Mouse (Mus musculus): ENCODE results near the gene Smyd1. TPM values are rescaled to one million over a fixed set of nuclear protein-coding genes. Genes with fewer than 3 reads are reported as not detected.
A peak's percentile ranks its signal among the peaks of the same experiment; 100 is the strongest.
"Not testable (repeated sequence)": the region's sequence is repeated elsewhere in the genome, so short reads cannot be mapped to it uniquely, and the experiment has no call there.

The Smyd1 gene
- polyA plus RNA-seq, 1 experiment from 2014 or later: 5.3 TPM

DNA sequence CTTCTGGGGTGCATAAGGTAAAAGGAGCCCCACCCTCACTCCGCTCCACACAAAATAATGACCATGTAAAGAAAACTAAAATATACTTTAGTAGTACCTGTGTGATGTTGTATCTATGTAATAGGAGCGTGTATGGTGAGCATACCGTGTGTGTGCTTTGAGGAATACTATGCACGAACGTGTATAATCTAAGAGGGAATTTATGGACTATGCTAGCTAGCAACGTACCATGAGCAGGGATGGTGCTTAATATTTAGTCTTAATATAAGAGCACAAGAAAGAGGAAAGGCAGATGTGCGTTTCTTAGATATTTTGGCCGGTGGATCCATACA lies 51.0 kb downstream of the Smyd1 start:
- H3K27ac ChIP-seq (ENCODE audit: low read length): peak overlapping the region; percentile 83
- peak overlapping the region; percentile 56 for H3K4me3 ChIP-seq (replicated peaks; ENCODE audit: low read length)
- 2% methylated on average over 8 of the region's 8 CpGs for WGBS
- H3K9me3 ChIP-seq (replicated peaks; ENCODE audit: control insufficient read depth, low read length): no peaks in the 10 kb centered on the region
- ATAC-seq (ENCODE audit: insufficient read depth, low FRiP score): 0 out of 2 replicates have a peak, but pooled peaks have one; percentile 25
- H3K9ac ChIP-seq (ENCODE audit: low read length): peak overlapping the region; percentile 33
- H3K4me1 ChIP-seq (ENCODE audit: control insufficient read depth, insufficient read depth, low read length): peaks cover 10% of the 10 kb centered on the region; the same call in 1 of the 2 replicates
- H3K36me3 ChIP-seq (ENCODE audit: control insufficient read depth, insufficient read depth, low read length): no peaks in the 10 kb centered on the region
- H3K27me3 ChIP-seq (ENCODE audit: control insufficient read depth, insufficient read depth, low read length): no peaks in the 10 kb centered on the region
- H3K4me2 ChIP-seq (ENCODE audit: low read depth, low read length): peak overlapping the region; percentile 77

DNA sequence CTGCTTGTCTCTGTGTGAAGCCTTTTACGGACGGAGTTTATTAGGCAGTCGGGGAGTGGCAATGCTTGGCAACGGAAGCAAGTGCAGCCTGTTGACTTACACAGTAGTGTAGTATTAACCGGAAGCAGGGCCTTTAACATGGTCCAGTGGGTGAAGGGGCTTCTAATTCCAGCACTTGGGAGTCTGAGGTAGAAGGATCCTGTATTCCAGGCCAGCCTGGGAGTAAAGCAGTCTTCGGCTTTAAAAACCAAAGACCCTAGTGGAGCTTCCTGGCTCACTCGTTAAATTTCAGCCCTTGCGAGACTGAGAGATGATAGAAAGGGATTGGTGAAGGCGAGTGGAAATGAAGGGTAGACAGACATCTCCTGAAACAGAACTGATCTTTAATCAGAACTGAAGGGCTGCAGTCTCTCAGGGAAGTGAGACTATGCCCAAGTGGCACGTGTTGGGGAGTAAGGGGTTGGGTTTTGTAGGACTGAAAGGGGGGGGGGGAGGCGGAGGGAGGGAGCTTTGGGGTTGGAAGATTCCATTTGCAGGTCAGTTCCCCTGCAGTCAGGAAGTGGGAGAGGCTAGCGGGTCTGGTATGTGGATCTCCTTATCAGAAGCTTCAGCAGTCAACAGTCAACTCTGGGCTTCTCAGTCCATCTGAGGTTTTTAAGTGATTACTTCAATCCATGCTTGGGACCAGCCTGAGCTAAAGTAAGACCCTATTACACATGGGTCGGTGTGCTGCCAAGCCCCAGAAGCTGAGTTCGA lies 51.6 kb downstream of the Smyd1 start:
- peak overlapping the region; percentile 56 for H3K4me3 ChIP-seq (replicated peaks; ENCODE audit: low read length)
- WGBS: 21% methylated on average over 13 of the region's 14 CpGs
- H3K4me1 ChIP-seq (ENCODE audit: control insufficient read depth, insufficient read depth, low read length): peaks cover 10% of the 10 kb centered on the region; the same call in 1 of the 2 replicates
- peak; percentile 6; the same call in 1 of the 2 replicates for ATAC-seq (ENCODE audit: insufficient read depth, low FRiP score)
- no peaks in the 10 kb centered on the region for H3K36me3 ChIP-seq (ENCODE audit: control insufficient read depth, insufficient read depth, low read length)
- peak overlapping the region; percentile 33 for H3K9ac ChIP-seq (ENCODE audit: low read length)
- no peaks in the 10 kb centered on the region for H3K27me3 ChIP-seq (ENCODE audit: control insufficient read depth, insufficient read depth, low read length)
- peak overlapping the region; percentile 77 for H3K4me2 ChIP-seq (ENCODE audit: low read depth, low read length)
- no peaks in the 10 kb centered on the region for H3K9me3 ChIP-seq (replicated peaks; ENCODE audit: control insufficient read depth, low read length)
- H3K27ac ChIP-seq (ENCODE audit: low read length): peak overlapping the region; percentile 83

DNA sequence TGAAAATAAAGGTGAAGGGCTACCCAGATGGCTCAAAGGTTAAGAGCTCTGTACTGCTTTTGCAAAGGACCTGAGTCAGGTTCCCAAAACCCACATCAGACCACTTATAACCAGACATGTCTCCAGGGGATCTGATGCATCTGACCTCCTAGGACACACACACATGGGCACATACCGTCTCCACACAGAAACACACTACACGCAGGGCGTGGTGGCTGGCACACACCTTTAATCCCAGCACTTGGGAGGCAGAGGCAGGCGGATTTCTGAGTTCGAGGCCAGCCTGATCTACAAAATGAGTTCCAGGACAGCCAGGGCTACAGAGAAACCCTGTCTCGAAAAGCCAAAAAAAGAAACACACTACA lies 52.4 kb downstream of the Smyd1 start:
- not testable (repeated sequence) for H3K27ac ChIP-seq (ENCODE audit: low read length); H3K4me2 ChIP-seq (ENCODE audit: low read depth, low read length); H3K9ac ChIP-seq (ENCODE audit: low read length); H3K27me3 ChIP-seq (ENCODE audit: control insufficient read depth, insufficient read depth, low read length); H3K9me3 ChIP-seq (replicated peaks; ENCODE audit: control insufficient read depth, low read length); H3K4me1 ChIP-seq (ENCODE audit: control insufficient read depth, insufficient read depth, low read length); H3K4me3 ChIP-seq (replicated peaks; ENCODE audit: low read length); ATAC-seq (ENCODE audit: insufficient read depth, low FRiP score); H3K36me3 ChIP-seq (ENCODE audit: control insufficient read depth, insufficient read depth, low read length)
- 92% methylated on average over 6 of the region's 6 CpGs for WGBS

DNA sequence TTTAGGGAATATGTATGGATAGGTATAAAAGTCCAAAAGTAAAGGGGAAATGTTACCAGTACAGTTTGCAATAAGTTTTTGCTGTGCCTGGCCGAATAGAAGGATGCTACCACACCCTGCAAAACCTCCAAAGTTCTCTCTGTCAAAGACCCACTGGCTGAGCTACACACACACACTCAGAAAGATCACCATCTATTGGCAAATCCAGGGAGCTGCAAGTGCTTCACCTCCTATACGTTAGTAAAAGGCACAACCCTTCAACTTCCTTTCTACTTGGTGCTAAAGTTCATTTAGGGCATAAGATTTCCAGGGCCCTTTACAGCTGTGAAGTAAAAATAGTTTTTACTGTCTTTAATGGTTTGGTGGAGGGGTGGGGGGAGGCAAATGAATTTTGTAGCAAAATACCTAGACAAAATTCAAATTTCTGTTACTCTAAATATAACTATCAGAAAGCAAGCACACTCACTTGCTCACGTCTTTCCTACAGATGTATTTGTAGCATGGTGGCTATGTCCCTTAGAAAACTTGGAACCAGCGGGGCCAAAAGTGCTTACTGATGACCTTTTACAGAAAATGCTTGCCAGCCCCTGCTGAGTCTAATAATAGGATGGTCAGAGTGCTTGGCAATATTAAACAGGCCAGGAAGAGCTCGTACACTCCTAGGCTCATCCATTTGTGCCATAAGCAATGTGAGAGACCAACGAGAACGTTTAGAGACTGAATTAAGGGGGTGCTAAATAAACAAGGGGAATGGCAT lies 52.9 kb downstream of the Smyd1 start:
- H3K27ac ChIP-seq (ENCODE audit: low read length): no peak overlapping the region
- H3K9me3 ChIP-seq (replicated peaks; ENCODE audit: control insufficient read depth, low read length): no peaks in the 10 kb centered on the region
- H3K4me3 ChIP-seq (replicated peaks; ENCODE audit: low read length): no peak overlapping the region
- no peaks in the 10 kb centered on the region for H3K27me3 ChIP-seq (ENCODE audit: control insufficient read depth, insufficient read depth, low read length)
- peaks cover 10% of the 10 kb centered on the region; the same call in 1 of the 2 replicates for H3K4me1 ChIP-seq (ENCODE audit: control insufficient read depth, insufficient read depth, low read length)
- no peak overlapping the region for H3K4me2 ChIP-seq (ENCODE audit: low read depth, low read length)
- no peak overlapping the region for H3K9ac ChIP-seq (ENCODE audit: low read length)
- H3K36me3 ChIP-seq (ENCODE audit: control insufficient read depth, insufficient read depth, low read length): no peaks in the 10 kb centered on the region
- no peak for ATAC-seq (ENCODE audit: insufficient read depth, low FRiP score)
- WGBS: 58% methylated on average over 7 of the region's 7 CpGs

DNA sequence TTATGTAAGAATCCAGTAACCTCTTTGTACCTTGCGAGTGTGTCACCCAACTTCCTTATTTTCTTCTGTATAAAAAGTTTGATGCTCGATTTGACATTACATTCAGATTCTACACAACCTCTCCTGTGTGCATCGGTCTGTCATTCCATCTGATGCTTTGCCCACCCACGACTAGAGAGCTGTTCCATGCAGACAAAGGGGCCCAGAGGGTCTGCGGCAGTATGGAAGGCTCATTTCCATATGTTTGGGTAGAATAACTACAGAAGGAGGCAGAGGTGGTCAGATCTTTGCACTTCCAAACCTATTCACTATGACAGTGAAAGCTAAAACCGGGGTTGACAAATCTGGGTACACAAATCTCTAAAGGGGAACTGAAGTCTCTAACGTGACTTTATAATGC lies 54.4 kb downstream of the Smyd1 start:
- not testable (repeated sequence) for H3K9ac ChIP-seq (ENCODE audit: low read length); H3K27me3 ChIP-seq (ENCODE audit: control insufficient read depth, insufficient read depth, low read length); H3K9me3 ChIP-seq (replicated peaks; ENCODE audit: control insufficient read depth, low read length); H3K27ac ChIP-seq (ENCODE audit: low read length); H3K4me2 ChIP-seq (ENCODE audit: low read depth, low read length); H3K36me3 ChIP-seq (ENCODE audit: control insufficient read depth, insufficient read depth, low read length); H3K4me1 ChIP-seq (ENCODE audit: control insufficient read depth, insufficient read depth, low read length); H3K4me3 ChIP-seq (replicated peaks; ENCODE audit: low read length); ATAC-seq (ENCODE audit: insufficient read depth, low FRiP score)
- 83% methylated on average over 7 of the region's 7 CpGs for WGBS

DNA sequence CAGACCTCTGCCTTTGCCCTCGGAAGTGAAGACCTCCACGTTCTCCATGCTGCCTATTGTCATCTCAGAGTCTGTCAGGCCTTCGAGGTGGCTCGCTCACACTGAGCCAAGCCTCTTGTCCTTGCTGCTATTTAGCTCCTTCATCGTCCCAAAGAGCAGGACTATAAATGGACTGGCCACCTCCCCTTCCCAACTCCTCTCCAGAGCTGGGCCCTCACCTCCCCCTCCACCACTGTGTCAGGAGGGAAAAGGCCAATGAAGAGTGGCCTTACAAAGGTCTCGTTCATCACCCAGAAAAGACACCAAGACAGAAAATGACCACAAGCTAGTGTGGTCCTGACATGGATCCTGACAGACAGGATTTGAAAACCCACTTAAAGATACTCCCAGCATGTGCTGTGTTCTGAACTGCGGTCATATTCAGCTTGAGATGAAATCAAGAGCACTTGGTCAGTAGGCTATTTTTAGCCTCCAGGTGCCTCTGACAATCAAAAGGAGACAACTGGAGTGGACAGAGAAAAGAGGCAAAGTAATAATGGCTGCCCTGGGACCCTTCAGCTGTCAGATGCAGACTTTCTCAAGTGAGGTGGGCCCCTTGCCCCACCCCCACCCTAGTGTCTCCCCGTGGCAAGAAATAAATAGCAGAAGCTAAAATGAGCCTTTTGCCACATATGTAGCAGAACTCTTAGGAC lies 59.7 kb downstream of the Smyd1 start:
- Histone ChIP-seq H3K36me3 (ENCODE audit: control insufficient read depth, insufficient read depth, low read length) (no peaks in the 10 kb centered on the region), H3K4me3 (replicated peaks; ENCODE audit: low read length) (no peak overlapping the region), H3K9ac (ENCODE audit: low read length) (no peak overlapping the region), H3K4me2 (ENCODE audit: low read depth, low read length) (no peak overlapping the region), H3K9me3 (replicated peaks; ENCODE audit: control insufficient read depth, low read length) (no peaks in the 10 kb centered on the region), H3K4me1 (ENCODE audit: control insufficient read depth, insufficient read depth, low read length) (0 out of 2 replicates have a peak, but pooled peaks cover 4% of the 10 kb centered on the region), H3K27ac (ENCODE audit: low read length) (no peak overlapping the region), H3K27me3 (ENCODE audit: control insufficient read depth, insufficient read depth, low read length) (no peaks in the 10 kb centered on the region)
- WGBS: 65% methylated on average over 8 of the region's 8 CpGs
- no peak for ATAC-seq (ENCODE audit: insufficient read depth, low FRiP score)

DNA sequence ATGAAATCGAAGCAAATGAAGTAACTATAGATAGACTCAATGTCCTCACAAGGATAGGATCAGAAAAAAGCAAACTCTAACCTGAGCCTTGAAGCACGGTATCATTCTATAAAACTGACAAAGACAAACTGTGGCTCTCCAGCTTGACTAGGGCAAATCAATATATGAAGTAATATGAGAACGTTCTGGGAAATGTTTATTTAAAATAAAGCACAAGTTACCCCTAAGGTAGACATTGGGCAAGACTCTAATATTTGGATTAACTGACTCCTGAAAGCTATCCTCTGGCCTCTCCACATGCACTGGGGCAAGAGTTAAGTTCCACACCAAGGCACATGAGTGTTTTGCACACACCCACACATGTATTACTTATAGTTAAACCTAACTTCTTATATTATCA lies 61.0 kb downstream of the Smyd1 start:
- H3K9me3 ChIP-seq (replicated peaks; ENCODE audit: control insufficient read depth, low read length): no peaks in the 10 kb centered on the region
- H3K4me2 ChIP-seq (ENCODE audit: low read depth, low read length): no peak overlapping the region
- no peak overlapping the region for H3K27ac ChIP-seq (ENCODE audit: low read length)
- 0 out of 2 replicates have a peak, but pooled peaks cover 4% of the 10 kb centered on the region for H3K4me1 ChIP-seq (ENCODE audit: control insufficient read depth, insufficient read depth, low read length)
- H3K4me3 ChIP-seq (replicated peaks; ENCODE audit: low read length): no peak overlapping the region
- H3K9ac ChIP-seq (ENCODE audit: low read length): no peak overlapping the region
- WGBS: 39% methylated on average over 3 of the region's 3 CpGs
- no peak for ATAC-seq (ENCODE audit: insufficient read depth, low FRiP score)
- H3K27me3 ChIP-seq (ENCODE audit: control insufficient read depth, insufficient read depth, low read length): no peaks in the 10 kb centered on the region
- no peaks in the 10 kb centered on the region for H3K36me3 ChIP-seq (ENCODE audit: control insufficient read depth, insufficient read depth, low read length)

DNA sequence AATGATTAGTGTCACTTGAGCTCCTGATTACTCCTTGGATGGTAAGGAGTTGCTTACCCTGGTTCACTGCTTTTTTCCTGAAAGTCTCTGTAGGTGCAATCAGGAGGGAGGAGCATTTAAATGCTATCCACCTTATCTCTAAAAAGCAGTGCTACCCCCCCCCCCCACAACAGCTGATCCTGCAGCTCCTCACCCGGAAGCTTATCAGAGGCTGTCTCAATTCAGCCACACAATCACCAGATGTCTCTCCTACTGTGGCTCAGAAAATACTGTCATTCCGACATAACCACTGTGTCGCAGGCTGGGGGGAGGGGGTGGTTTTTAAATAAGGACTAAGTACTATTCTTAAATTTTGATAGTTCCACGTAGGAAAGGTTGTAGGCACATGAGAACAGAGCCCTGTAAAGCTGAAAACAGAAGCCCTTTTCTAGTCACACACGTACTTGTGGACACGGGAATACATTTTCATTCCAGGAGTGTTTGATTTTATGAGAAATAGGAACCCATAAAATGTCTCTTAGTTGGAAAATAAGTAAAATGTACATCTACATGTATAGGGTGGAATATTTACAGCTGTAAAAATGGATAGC lies 61.9 kb downstream of the Smyd1 start:
- H3K27me3 ChIP-seq (ENCODE audit: control insufficient read depth, insufficient read depth, low read length): no peaks in the 10 kb centered on the region
- H3K4me1 ChIP-seq (ENCODE audit: control insufficient read depth, insufficient read depth, low read length): 0 out of 2 replicates have a peak, but pooled peaks cover 4% of the 10 kb centered on the region
- no peak overlapping the region for H3K4me3 ChIP-seq (replicated peaks; ENCODE audit: low read length)
- H3K9ac ChIP-seq (ENCODE audit: low read length): no peak overlapping the region
- no peak overlapping the region for H3K27ac ChIP-seq (ENCODE audit: low read length)
- H3K9me3 ChIP-seq (replicated peaks; ENCODE audit: control insufficient read depth, low read length): no peaks in the 10 kb centered on the region
- no peak for ATAC-seq (ENCODE audit: insufficient read depth, low FRiP score)
- H3K4me2 ChIP-seq (ENCODE audit: low read depth, low read length): no peak overlapping the region
- no peaks in the 10 kb centered on the region for H3K36me3 ChIP-seq (ENCODE audit: control insufficient read depth, insufficient read depth, low read length)
- WGBS: 45% methylated on average over 6 of the region's 6 CpGs
